Mouse (Mus musculus) brain, adult 2 months (tissue): ENCODE measurements around the gene Dpm2.

Experiments used
- DNase-seq: peaks from one replicate; pipeline ENCODE4 v3.0.0; 2011; ENCODE audit warnings: low read depth, low spot score

Gene Dpm2

DNA sequence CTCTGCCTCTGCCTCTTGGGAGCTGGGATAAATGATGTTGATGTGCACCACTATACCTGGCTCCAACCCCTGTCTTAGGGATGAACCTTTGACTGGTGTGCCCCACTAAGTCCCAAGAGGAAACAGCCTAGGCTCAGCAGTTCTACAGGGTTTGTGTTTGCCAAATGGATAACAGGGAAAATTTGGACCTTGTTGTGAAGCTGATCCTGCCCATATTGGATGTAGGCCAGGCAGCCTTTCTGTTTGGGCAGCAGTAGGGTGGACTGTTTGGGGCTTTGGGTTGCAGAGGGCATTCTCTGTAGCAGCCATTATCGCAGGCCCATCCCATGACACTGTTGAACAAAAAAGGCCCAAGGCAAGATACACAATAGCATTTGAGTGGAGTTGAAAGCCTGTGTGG is 23.7 kb upstream of the Dpm2 start:
- no peak for DNase-seq

DNA sequence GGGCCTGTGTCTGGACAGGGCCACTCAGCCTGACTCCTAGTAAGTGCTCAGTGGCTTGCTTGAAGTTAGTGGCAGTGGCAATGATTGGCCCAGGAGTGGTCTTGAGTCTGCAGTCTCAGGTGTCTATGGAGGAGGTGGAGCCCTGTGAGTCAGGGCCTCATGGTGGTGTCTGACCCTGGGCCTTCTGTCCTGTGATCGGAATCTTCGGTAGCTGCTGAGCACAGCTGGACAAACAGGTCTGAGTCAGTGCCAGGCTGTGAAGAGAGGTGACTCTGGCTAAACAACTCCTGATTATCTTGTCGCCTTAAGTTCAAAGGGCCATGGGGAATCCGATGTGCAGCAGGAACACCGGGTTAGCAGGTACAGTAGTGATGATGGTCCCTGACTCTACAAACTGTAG is 23.3 kb upstream of the Dpm2 start:
- DNase-seq, result no peak

DNA sequence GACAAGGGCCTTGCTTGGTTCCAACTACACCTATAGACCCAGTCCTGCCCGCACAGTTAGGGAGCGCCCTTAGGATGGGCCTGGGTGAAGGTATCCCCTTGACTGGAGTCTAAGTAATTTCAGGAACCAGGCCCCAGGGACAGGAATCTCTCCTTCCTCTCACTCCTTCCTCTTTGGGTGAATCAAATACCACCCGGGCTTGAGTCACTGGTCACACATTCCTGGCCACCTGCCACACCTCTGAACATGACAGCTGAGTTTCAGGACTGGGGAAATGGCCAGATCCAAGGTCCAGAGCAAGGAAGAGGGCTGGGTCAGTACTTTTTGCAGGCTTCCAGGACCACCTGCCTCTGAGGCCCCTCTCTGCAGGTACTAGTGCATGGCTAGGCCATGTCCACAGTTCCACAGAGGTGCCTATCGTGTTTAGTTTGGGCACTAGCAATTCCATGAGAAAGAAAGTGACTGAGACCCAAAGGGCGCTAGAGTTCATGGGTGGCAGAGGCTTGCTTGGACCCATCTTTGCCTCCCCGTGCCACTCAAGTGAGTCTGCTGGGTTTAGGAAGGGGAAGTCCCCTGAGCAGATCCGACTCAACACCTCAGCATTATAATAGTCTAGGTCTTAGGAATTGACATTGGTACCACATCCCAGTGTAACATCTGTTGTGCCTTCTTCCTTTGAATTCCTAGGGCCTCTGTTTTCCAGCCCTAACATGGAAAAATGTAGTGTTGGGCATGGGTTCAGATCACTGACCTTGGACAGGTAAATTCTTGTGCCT is 22.5 kb upstream of the Dpm2 start:
- DNase-seq, result no peak

DNA sequence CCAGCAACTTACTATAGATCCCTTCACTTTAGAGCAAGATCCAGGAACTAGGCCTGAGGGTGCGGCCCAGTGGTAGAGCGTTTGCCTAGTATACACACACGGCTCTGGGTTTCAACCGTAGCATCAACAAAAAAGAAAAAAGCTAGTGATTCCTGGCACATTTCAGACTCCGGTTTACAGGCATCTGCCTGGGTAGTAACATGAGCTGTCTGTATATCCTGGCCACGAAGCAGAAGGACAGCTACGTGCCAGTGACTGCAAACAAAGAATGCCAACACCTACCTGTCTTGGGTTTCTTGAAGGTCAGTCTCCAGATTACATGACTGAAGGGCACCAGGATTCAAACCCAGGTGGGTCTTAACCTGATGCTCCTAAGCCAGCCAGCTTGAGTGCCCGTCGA is 21.5 kb upstream of the Dpm2 start:
- no peak for DNase-seq

GRCm38 (mm10) chr2:32549764-32550163 is 20.9 kb upstream of the Dpm2 start:
- DNase-seq, result peak; percentile 80

DNA sequence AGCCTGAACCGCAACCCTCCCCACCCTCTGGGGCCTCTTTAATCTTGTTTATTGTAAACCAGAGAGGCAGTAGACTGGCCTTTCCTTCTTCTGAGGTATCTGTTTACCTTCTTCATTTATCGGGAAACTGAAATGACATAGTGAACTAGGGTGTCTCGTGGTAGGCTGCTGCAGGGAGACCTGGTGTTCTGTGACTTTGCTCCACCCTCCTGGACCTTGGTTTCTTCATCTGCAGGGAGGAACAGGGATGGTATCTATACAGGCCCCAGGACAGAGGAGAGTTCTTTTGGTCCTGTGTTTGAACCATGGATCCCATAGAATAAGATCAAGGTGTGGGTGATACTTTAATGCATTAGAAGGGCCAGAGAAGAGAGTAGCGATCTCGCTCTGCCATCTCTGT is 19.4 kb upstream of the Dpm2 start:
- DNase-seq, result no peak

- DNase-seq, result no peak
These were observed 17.0 kb upstream of the Dpm2 start for GRCm38 (mm10) chr2:32553592-32554148.

DNA sequence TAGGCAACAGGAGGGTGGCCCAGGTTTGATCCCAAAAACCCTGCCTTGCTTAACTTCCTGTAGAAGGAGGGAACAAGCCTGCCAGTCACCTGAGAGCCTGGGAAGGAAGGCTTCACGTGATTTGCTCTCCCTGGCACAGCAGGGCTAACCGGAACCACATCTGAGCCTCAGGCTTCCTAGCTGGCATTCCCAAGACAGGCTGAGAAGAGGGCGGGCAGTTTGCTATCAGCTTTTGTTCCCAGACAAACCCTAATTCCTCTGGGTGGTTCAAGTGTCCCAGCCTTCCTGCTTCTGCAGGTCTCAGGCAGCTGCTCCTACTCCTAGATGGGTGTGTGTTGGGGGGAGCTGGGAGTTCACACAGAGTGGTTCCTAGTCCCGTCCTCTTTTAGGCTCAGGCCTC is 15.2 kb upstream of the Dpm2 start:
- peak; percentile 59 for DNase-seq

DNA sequence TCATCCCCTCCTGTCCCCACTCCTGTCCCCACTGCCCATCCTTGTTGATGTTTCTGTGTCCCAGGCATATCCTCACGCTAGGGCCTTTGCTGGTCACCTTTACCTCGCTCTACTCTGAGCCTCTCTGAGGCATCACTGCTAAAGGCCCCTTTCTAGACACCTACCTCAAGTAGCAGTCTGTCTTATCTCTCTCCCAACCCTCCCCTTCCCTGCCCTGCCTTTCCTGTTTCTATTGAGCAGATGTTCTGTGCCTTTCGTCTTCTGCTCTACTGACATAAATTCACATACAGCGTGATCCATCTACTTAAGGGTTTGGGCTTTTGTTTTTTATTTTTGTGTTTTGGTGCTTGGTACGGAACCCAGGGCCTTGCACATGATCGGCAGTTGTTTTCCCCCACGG is 14.6 kb upstream of the Dpm2 start:
- DNase-seq, result no peak

DNA sequence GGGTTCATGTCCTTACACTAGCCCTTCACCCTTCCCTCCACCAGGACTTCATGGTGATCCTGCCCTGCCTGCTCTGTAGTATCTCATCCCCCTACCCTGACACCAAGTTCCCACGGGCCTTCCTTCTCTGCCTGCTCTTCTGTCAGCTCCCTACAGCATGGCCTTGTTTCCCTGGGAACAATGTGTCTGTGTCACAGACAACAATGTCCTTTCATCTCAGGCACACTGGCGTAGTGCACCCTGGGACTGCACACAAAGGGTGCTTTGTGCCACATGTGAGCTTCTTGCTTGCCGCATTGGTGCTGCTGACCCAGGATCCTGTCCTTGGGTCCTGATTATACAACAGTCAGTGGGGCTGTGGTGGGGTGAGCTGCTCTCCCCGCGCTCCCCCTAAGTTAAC is 11.1 kb upstream of the Dpm2 start:
- DNase-seq, result peak; percentile 95

DNA sequence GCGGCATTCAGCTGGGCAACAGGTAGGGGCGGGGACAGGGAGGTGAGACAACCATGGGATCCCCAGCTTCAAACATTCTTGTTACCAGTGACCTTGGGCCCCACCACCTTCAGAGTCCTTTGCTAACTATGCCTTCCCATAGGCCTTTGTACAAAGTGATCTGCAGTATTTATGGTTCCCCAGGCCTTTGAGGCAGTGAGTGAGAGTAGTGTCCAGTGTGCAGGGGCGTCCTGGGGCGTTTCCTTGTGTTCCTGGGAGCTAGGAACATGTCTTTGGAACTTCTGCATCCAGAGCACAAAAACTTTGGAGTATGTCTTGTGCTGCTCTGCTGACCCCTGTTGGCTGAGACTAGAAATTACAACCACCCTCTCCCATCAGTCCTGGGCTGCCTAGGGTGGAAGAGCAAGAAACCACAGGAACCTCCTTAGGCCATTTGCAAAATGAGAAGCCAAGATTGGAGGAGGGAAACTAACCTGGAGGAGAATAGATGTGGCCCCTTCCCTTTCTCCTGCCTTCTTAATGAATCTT is 4.1 kb upstream of the Dpm2 start:
- peak; percentile 89 for DNase-seq

DNA sequence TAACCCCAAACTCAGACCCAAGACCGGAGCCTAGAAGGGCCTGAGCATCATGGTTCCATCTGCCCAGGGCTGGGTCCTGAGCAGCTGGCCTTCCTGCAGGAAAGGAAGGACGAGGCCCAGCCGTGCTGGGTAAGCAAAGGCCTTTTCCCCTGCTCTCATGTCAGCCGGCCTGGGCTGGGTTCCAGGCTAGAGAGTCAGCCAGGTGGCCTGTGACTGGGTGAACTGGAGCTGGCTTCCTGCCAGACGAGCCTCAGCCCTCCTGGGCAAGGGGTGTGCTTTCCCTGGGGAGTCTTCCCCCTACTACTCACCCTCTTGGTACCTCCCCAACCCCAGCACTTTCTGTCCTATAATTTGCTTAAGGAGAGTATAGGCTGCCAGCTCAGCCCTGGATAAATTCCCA is 2.5 kb upstream of the Dpm2 start:
- no peak for DNase-seq

GRCm38 (mm10) chr2:32568941-32569340 is 1.7 kb upstream of the Dpm2 start:
- DNase-seq, result no peak

DNA sequence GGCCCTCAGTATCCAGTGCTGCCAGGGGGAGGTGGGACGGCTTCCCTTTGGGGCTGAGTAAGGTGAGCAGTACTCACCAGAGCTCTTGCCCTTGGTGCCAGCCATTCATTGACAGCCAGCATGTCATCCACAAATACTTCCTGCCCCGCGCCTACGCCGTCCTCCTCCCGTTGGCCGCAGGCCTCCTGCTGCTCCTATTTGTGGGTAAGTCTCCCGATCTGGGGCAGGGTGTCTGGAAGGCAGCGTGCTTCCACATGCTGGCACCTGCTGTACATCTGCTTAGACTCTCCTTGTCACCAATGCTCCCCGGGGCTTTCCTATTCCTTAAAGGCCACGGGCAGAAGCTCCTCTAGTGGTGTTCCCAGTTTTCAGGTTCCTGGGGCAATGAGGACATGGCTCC is 1.5 kb downstream of the Dpm2 start:
- DNase-seq, result no peak

DNA sequence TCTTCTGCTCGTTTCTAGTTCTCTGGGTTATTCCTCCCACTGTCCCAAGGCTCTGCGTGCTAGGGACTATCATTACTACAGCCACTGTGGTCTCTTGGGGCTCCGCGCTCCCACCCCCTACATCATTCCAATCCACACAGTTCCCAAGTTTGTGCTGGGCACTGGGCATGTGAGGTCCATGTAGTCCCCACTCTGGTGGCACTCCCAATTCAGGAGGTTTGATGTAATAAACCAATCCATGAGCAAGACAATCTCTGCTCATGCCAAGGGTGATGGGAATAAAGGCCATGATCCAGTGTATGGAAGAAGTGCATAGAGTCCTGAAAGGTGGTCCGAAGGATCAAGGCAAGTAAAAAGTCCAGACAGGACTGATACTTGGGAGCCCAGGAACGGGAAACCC is 3.8 kb downstream of the Dpm2 start, which contains the start of gene Pip5kl1:
TSS of gene Pip5kl1 (plus strand) at position 301 of the 400 bp plus-strand sequence.
- no peak for DNase-seq

GRCm38 (mm10) chr2:32574901-32575585 is 4.4 kb downstream of the Dpm2 start:
- DNase-seq, result peak; percentile 89

GRCm38 (mm10) chr2:32575586-32576160 is 5.0 kb downstream of the Dpm2 start, which contains the start of gene 9430097D07Rik:
TSS of gene 9430097D07Rik (minus strand) at chr2:32575684.
- peak; percentile 94 for DNase-seq

DNA sequence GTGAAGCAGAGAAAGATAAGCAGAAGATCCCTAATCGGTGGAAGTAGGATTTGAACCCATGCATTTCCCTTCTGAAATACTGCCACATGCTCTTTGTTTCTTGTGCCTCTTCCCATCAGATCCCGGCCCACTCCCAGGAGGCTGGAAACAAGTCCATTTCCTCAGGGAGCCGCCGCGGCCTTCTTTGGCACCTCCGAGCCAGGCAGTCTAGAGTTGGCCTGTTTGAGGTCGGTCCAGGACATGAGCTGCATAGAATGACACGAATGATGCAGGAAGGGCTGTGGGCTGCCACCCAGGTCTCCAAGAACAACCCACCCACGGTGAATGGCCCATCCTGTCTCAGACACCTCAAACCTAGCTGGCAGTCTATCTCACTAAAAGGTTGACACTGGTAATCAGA is 5.9 kb downstream of the Dpm2 start:
- DNase-seq, result no peak

DNA sequence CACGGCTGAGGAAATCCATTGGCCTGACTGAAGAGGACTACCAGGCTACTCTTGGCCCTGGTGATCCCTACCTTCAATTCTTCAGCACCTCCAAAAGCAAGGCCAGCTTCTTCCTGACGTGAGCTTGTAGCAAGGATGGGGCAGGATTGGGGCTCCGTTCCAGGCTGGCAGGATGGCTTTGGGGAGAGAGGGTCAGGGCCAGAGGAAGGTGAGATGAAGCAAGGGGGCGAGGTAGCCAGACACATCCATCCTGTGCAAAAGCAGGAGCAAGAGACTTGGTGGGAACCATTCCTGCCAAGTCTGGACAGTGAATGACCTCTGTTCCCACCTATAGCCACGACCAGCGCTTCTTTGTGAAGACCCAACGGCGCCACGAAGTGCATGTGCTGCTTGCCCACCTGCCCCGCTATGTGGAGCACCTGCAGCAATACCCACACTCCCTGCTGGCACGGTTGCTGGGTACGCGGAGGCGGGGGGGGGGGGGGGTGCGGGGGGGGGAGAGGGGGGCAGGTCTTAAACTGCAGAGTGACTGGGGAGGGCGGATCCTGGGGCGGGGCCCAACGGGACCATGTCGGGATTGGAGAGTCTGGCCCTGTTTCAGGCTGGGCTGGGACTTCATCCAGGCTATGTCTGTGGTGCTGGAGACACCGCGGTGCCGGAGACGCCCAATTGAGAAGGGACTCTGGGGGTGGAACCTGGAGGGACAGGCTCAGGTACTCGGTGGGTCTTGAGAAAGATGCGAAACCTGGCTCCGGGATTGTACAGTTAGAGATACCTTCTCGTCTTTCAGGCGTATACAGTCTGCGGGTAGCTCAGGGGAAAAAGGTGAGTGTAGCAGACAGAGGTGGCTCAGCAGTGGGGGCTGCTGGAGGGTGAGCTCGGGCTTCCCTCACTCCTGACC is 7.7 kb downstream of the Dpm2 start:
- peak; percentile 79 for DNase-seq

DNA sequence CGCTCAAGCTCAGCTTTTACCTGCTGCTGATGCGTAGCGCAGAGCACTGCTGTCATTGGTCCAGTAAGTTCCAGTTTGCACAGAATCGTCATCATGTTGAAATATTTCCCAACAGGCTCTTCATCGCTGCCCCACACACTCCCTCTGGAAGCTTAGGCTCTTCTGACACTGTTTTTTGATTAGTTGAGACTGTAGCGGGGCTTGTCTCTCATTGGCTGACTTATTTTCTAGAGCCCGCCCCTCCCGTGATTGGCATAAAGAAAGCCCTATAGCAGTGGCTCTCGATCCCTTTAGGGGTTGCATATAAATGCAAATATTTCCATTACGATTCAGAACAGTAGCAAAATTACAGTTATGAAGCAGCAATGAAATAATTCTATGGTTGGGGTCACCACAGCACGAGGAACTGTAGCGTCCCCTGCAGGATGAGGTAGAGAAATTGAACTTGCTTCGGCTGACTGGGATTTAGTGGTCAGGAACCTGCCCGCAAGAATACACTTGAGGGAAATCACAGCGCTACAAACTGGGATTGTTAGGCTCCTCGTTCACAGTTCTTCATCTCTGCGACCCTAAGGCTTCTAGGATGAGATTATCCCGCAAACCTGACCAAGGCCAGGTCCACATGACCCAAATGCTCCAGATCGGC is 10.9 kb downstream of the Dpm2 start:
- peak; percentile 90 for DNase-seq
